Mouse (Mus musculus) hindbrain, postnatal 0 days (tissue): ENCODE data around the gene St3gal4. TPM values are rescaled to one million over a fixed set of nuclear protein-coding genes. Genes with fewer than 3 reads are reported as not detected.

Source experiments
- ATAC-seq: fragments of 200-750 bp; cut with Nextera tagmentation; 2 replicates; pipeline ENCODE4 v1.8.0; 2017; ENCODE audit warnings: mild to moderate bottlenecking, moderate TSS enrichment, moderate library complexity
- DNase-seq: peaks from one replicate; pipeline ENCODE4 v3.0.0-alpha.2; 2015; ENCODE audit warnings: low spot score
- H3K27ac ChIP-seq: fragments of 300-500 bp; sonication (generic); 2 replicates; pipeline ENCODE4 v1.5.1; 2014; ENCODE audit warnings: mild to moderate bottlenecking
- H3K27me3 ChIP-seq: fragments of 300-500 bp; sonication (generic); 2 replicates; pipeline ENCODE4 v1.6.1; 2014; ENCODE audit warnings: low read length, mixed read lengths; ENCODE audit not compliant: insufficient read depth
- H3K36me3 ChIP-seq: fragments of 300-500 bp; sonication (generic); 2 replicates; pipeline ENCODE4 v1.6.1; 2014; ENCODE audit warnings: low read length, mixed read lengths; ENCODE audit not compliant: insufficient read depth
- H3K4me1 ChIP-seq: fragments of 300-500 bp; sonication (generic); 2 replicates; pipeline ENCODE4 v1.6.1; 2014; ENCODE audit warnings: antibody characterized with exemption, low read length, mixed read lengths; ENCODE audit not compliant: insufficient read depth
- H3K4me2 ChIP-seq: fragments of 300-500 bp; sonication (generic); 2 replicates; pipeline ENCODE4 v1.6.1; 2014; ENCODE audit warnings: low read depth, mild to moderate bottlenecking, low read length, moderate library complexity, mixed read lengths
- H3K4me3 ChIP-seq: fragments of 300-500 bp; sonication (generic); 2 replicates; pipeline ENCODE4 v1.5.1; 2014; ENCODE audit warnings: low read length
- H3K9ac ChIP-seq: fragments of 300-500 bp; sonication (generic); replicated peaks from 2 replicates; pipeline ENCODE4 v1.6.1; 2014; ENCODE audit warnings: mild to moderate bottlenecking, low read length, moderate library complexity, mixed read lengths
- H3K9me3 ChIP-seq: fragments of 300-500 bp; sonication (generic); 2 replicates; pipeline ENCODE4 v1.6.1; 2016; ENCODE audit warnings: low read length, mixed read lengths
- CTCF ChIP-seq: IDR thresholded peaks from 2 replicates; pipeline ENCODE4 v1.5.1; 2016; ENCODE audit warnings: antibody characterized with exemption, control low read depth, low read depth
- WGBS: fragments of 180-500 bp; shearing (Covaris S2); extraction: QIAGEN DNeasy Blood & Tissue Kit; methylation state at CpG from one replicate; pipeline ENCODE4 v1.1.7; 2014; 5-methylcytosine and 5-hydroxymethylcytosine counted together
- polyA plus RNA-seq: library from polyadenylated mRNA; unstranded; fragments of >200 nt; fragmentation: Nextera tagmentation; extraction: Ambion mirVana; gene quantifications from 2 replicates; pipeline ENCODE4 v1.2.1, GENCODE M21; 2015
- total RNA-seq: library from RNA; depleted of rRNA; stranded (reverse); fragments of >200 nt; gene quantifications from 2 replicates; pipeline ENCODE4 v1.2.3, GENCODE M21; 2014

St3gal4 gene
- total and polyA plus RNA-seq, 2 experiments from 2014 or later: 16.4 to 31.4 TPM

GRCm38 (mm10) chr9:35019372-35019771, 99.7 kb downstream of the St3gal4 start:
- Histone ChIP-seq H3K27ac (no peak overlapping the region), H3K9ac (no peak overlapping the region), H3K36me3 (no peaks in the 10 kb centered on the region; the same call in none of the 2 replicates), H3K4me2 (no peak overlapping the region), H3K9me3 (no peaks in the 10 kb centered on the region), H3K4me3 (no peak overlapping the region), H3K27me3 (no peaks in the 10 kb centered on the region), H3K4me1 (peaks cover 16% of the 10 kb centered on the region; the same call in 1 of the 2 replicates)
- TF ChIP-seq CTCF: peak; percentile 94
- 8% methylated on average over 3 of the region's 3 CpGs for WGBS
- peak; percentile 93 for DNase-seq
- peak; percentile 34 for ATAC-seq

- Histone ChIP-seq H3K4me1 (peaks cover 16% of the 10 kb centered on the region; the same call in 1 of the 2 replicates), H3K27ac (no peak overlapping the region; the same call in 1 of the 2 replicates), H3K27me3 (no peaks in the 10 kb centered on the region), H3K9ac (no peak overlapping the region), H3K4me3 (no peak overlapping the region), H3K9me3 (no peaks in the 10 kb centered on the region), H3K36me3 (no peaks in the 10 kb centered on the region; the same call in none of the 2 replicates), H3K4me2 (peak overlapping the region; percentile 39; the same call in 1 of the 2 replicates)
- ATAC-seq: peak; percentile 16; the same call in 1 of the 2 replicates
- no peak for DNase-seq
- WGBS: 27% methylated on average over 5 of the region's 5 CpGs
- no peak for TF ChIP-seq CTCF
Measured at GRCm38 (mm10) chr9:35018056-35018455, 101.0 kb downstream of the St3gal4 start.

- DNase-seq (peak; percentile 74), ATAC-seq (peak; percentile 68)
- 8% methylated on average over 13 of the region's 13 CpGs for WGBS
- no peak overlapping the region for H3K4me3 ChIP-seq
- peak overlapping the region; percentile 39; the same call in 1 of the 2 replicates for H3K4me2 ChIP-seq
- H3K4me1 ChIP-seq: peaks cover 16% of the 10 kb centered on the region; the same call in 1 of the 2 replicates
- H3K9me3 ChIP-seq: no peaks in the 10 kb centered on the region
- peak; percentile 26; the same call in 1 of the 2 replicates for TF ChIP-seq CTCF
- H3K9ac ChIP-seq: no peak overlapping the region
- no peaks in the 10 kb centered on the region for H3K27me3 ChIP-seq
- H3K27ac ChIP-seq: peak overlapping the region; percentile 46
- no peaks in the 10 kb centered on the region; the same call in 1 of the 2 replicates for H3K36me3 ChIP-seq
Measured at GRCm38 (mm10) chr9:35017563-35017962, 101.5 kb downstream of the St3gal4 start.

- no peaks in the 10 kb centered on the region; the same call in 1 of the 2 replicates for H3K36me3 ChIP-seq
- H3K27me3 ChIP-seq: no peaks in the 10 kb centered on the region
- H3K4me3 ChIP-seq: no peak overlapping the region
- ATAC-seq (0 out of 2 replicates have a peak, but pooled peaks have one; percentile 21), DNase-seq (peak; percentile 62)
- H3K27ac ChIP-seq: peak overlapping the region; percentile 46; the same call in 1 of the 2 replicates
- no peak overlapping the region for H3K9ac ChIP-seq
- peak; percentile 71 for TF ChIP-seq CTCF
- H3K4me2 ChIP-seq: no peak overlapping the region
- WGBS: 52% methylated on average over 4 of the region's 4 CpGs
- peaks cover 16% of the 10 kb centered on the region; the same call in 1 of the 2 replicates for H3K4me1 ChIP-seq
- H3K9me3 ChIP-seq: no peaks in the 10 kb centered on the region
Measured at GRCm38 (mm10) chr9:35016762-35017161, 102.3 kb downstream of the St3gal4 start.

- WGBS: 66% methylated on average over 14 of the region's 14 CpGs
- DNase-seq (no peak), ATAC-seq (peak; percentile 56)
- Histone ChIP-seq H3K27ac (no peak overlapping the region), H3K9ac (no peak overlapping the region), H3K27me3 (no peaks in the 10 kb centered on the region), H3K9me3 (no peaks in the 10 kb centered on the region), H3K4me2 (no peak overlapping the region), H3K4me3 (no peak overlapping the region), H3K4me1 (no peaks in the 10 kb centered on the region), H3K36me3 (no peaks in the 10 kb centered on the region)
- no peak for TF ChIP-seq CTCF
Measured at GRCm38 (mm10) chr9:35007697-35008341, 111.2 kb downstream of the St3gal4 start.

- H3K27me3 ChIP-seq: no peaks in the 10 kb centered on the region
- H3K27ac ChIP-seq: no peak overlapping the region
- no peak overlapping the region for H3K4me2 ChIP-seq
- ATAC-seq (no peak), DNase-seq (no peak)
- H3K36me3 ChIP-seq: no peaks in the 10 kb centered on the region
- no peak overlapping the region for H3K9ac ChIP-seq
- no peak overlapping the region for H3K4me3 ChIP-seq
- 85% methylated on average over 4 of the region's 4 CpGs for WGBS
- H3K4me1 ChIP-seq: no peaks in the 10 kb centered on the region
- no peaks in the 10 kb centered on the region for H3K9me3 ChIP-seq
- TF ChIP-seq CTCF: no peak
Measured at GRCm38 (mm10) chr9:35004113-35004512, 115.0 kb downstream of the St3gal4 start.
